Mouse (Mus musculus) kidney, adult 10 weeks (tissue): ENCODE measurements around the gene Coa4. TPM values are rescaled to one million over a fixed set of nuclear protein-coding genes. Genes with fewer than 3 reads are reported as not detected.

ENCODE experiments used
- polyA plus RNA-seq: library from polyadenylated mRNA; stranded (reverse); fragments of 350-450 nt; fragmentation: Illumina TruSeq; extraction: RNeasy Lipid Tissue Mini Kit (QIAGEN cat#74804); gene quantifications from one replicate; pipeline ENCODE4 v1.2.3, GENCODE M21; 2014; ENCODE audit warnings: low read depth, low replicate concordance

Gene Coa4
- polyA plus RNA-seq = 12.4 TPM

GRCm38 (mm10) chr7:100536804-100537518 is at the start of gene Coa4:
Gene Coa4, plus strand, starts transcription at chr7:100537071.

DNA sequence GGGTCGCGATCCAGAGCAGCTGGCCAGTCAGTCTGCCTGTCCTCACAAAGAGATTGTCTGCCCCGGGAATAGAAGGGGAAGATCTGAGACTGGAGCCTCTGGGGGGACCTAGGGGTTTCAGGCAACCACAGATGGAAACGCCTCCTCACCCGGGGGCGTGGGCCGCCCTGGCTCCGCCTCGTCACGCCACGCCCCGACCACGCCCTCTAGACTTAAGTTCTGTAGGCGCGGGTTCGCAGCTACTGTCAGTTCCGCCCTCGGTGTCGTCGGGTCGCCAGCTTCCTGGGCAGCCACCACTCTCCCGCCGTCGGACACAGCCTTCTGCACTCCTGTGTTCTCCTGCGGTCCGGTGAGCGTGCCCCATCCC is 43.8 kb upstream of the Coa4 start, which contains the start of gene Ucp2:
TSS of gene Ucp2 (plus strand) at position 221 of the 367 bp plus-strand sequence.

GRCm38 (mm10) chr7:100514573-100514972 is 22.3 kb upstream of the Coa4 start, which contains the start of gene Dnajb13:
Gene Dnajb13, minus strand, starts transcription at chr7:100514960.

Other genes with a start within 250 kb of the Coa4 start
- gene C2cd3, start 164.8 kb upstream of the Coa4 start, polyA plus RNA-seq = 16.6 TPM
- gene Ppme1, start 164.8 kb upstream of the Coa4 start, polyA plus RNA-seq = 61.8 TPM
- 0.16 TPM for gene Ucp3, start 64.1 kb upstream of the Coa4 start, polyA plus RNA-seq
- 7.8 TPM for gene Ucp2, start 43.7 kb upstream of the Coa4 start, polyA plus RNA-seq
- gene Dnajb13, start 22.1 kb upstream of the Coa4 start, polyA plus RNA-seq = not detected
- 245 TPM for gene Rab6a, start 70.3 kb downstream of the Coa4 start, polyA plus RNA-seq
- gene Mrpl48, start 71.2 kb downstream of the Coa4 start, polyA plus RNA-seq = 77.5 TPM
- gene Plekhb1, start 125.3 kb downstream of the Coa4 start, polyA plus RNA-seq = 23.3 TPM
- 19.0 TPM for gene Fam168a, start 169.6 kb downstream of the Coa4 start, polyA plus RNA-seq